Mouse (Mus musculus) limb, embryonic 11.5 days (tissue): ENCODE measurements around the gene Mrpl50. TPM values are rescaled to one million over a fixed set of nuclear protein-coding genes. Genes with fewer than 3 reads are reported as not detected.
"Not testable (repeated sequence)": the region's sequence is repeated elsewhere in the genome, so short reads cannot be mapped to it uniquely, and the experiment has no call there.

ENCODE experiments used
- ATAC-seq: fragments of 200-750 bp; cut with Nextera tagmentation; 2 replicates; pipeline ENCODE4 v1.8.0; 2017; ENCODE audit warnings: low read depth; ENCODE audit not compliant: insufficient number of reproducible peaks, low FRiP score, low TSS enrichment
- DNase-seq: peaks from one replicate; pipeline ENCODE4 v3.0.0-alpha.2; 2015; ENCODE audit warnings: low spot score
- H3K27ac ChIP-seq: fragments of 300-500 bp; sonication (generic); replicated peaks from 2 replicates; pipeline ENCODE4 v1.5.1; 2014; ENCODE audit warnings: low read depth, mild to moderate bottlenecking, low read length
- H3K27me3 ChIP-seq: fragments of 300-500 bp; sonication (generic); 2 replicates; pipeline ENCODE4 v1.6.1; 2014; ENCODE audit warnings: mild to moderate bottlenecking, low read length, mixed read lengths; ENCODE audit not compliant: control insufficient read depth, insufficient read depth
- H3K36me3 ChIP-seq: fragments of 300-500 bp; sonication (generic); 2 replicates; pipeline ENCODE4 v1.6.1; 2014; ENCODE audit warnings: mild to moderate bottlenecking, low read length, moderate library complexity, mixed read lengths; ENCODE audit not compliant: control insufficient read depth, insufficient read depth
- H3K4me1 ChIP-seq: fragments of 300-500 bp; sonication (generic); 2 replicates; pipeline ENCODE4 v1.6.1; 2014; ENCODE audit warnings: low read length, mixed read lengths; ENCODE audit not compliant: control insufficient read depth, insufficient read depth
- H3K4me2 ChIP-seq: fragments of 300-500 bp; sonication (generic); 2 replicates; pipeline ENCODE4 v1.6.1; 2014; ENCODE audit warnings: low read depth, mild to moderate bottlenecking, moderate library complexity; ENCODE audit not compliant: severe bottlenecking
- H3K4me3 ChIP-seq: fragments of 300-500 bp; sonication (generic); 2 replicates; pipeline ENCODE4 v1.5.1; 2014; ENCODE audit warnings: low read depth, low read length
- H3K9ac ChIP-seq: fragments of 300-500 bp; sonication (generic); 2 replicates; pipeline ENCODE4 v1.6.1; 2014; ENCODE audit warnings: mild to moderate bottlenecking, low read length
- H3K9me3 ChIP-seq: fragments of 300-500 bp; sonication (generic); 2 replicates; pipeline ENCODE4 v1.6.1; 2016; ENCODE audit warnings: low read length; ENCODE audit not compliant: control insufficient read depth
- WGBS: fragments of 180-500 bp; shearing (Covaris S2); extraction: QIAGEN DNeasy Blood & Tissue Kit; methylation state at CpG from one replicate; pipeline ENCODE4 v1.1.7; 2014; 5-methylcytosine and 5-hydroxymethylcytosine counted together
- polyA plus RNA-seq: library from polyadenylated mRNA; unstranded; fragments of >200 nt; fragmentation: Nextera tagmentation; extraction: Ambion mirVana; gene quantifications from 2 replicates; pipeline ENCODE4 v1.2.1, GENCODE M21; 2014

Mrpl50 gene
- polyA plus RNA-seq, 1 experiment from 2014 or later = 99.4 TPM

DNA sequence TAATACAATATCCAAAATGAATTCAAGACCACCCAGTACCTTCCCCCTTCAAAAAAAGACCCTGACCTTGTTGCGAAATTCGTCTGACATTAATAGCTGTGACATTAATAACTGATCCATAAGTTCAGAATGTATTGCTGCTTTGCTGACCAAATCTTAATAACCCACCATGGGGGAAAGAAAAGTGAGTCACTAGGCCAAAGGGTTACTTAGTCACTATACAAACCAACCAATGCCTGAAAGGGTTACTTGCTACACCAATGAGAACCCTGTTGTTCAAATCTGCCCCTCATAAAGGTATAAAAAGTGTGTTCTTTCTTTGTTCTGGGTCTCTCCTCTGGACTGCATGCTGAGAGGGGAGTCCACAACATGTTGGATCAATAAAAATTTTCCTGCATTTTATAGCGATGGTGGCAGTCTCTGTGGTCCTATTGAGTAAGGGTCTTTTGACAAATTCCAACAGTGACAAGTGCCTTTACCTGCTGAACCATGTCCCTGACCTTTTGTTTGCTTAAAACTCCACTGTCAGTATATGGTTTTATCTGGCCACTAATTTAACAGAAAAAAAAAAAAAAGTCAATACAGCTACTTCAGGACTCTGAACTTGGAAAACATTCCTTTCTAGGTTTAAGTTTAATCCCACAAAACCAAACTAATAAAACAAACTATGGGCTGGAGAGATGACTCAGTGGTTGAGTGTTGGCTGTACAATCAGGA lies 34.8 kb downstream of the Mrpl50 start:
- WGBS = 70% methylated on average over 3 of the region's 3 CpGs
- not testable (repeated sequence) for H3K4me2 ChIP-seq, DNase-seq, H3K27ac ChIP-seq, H3K4me3 ChIP-seq, H3K9ac ChIP-seq, H3K27me3 ChIP-seq, H3K4me1 ChIP-seq, ATAC-seq, H3K36me3 ChIP-seq, H3K9me3 ChIP-seq

DNA sequence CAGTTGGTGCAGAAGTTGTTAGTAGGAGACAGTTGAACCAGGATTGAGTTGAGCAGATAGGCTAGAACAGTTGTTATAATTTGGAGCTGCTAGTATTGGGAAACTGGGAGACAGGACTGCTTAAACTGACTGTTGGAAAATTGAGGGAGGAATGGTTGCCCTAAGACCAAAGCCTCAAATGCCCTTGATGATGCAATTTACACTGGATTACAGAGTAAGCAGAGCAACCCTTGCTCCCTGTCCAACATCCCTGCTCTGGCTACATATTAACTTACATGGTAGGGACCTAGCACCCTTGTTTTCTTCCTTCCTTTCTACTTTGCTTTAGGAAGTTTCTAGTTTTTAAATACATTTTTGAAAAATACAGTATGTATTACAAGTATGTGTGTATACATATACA lies 35.5 kb downstream of the Mrpl50 start:
- Histone ChIP-seq H3K4me1 (no peaks in the 10 kb centered on the region), H3K27me3 (no peaks in the 10 kb centered on the region), H3K4me3 (no peak overlapping the region), H3K4me2 (no peak overlapping the region), H3K36me3 (no peaks in the 10 kb centered on the region), H3K9me3 (no peaks in the 10 kb centered on the region), H3K9ac (no peak overlapping the region), H3K27ac (no peak overlapping the region)
- ATAC-seq (no peak), DNase-seq (no peak)

DNA sequence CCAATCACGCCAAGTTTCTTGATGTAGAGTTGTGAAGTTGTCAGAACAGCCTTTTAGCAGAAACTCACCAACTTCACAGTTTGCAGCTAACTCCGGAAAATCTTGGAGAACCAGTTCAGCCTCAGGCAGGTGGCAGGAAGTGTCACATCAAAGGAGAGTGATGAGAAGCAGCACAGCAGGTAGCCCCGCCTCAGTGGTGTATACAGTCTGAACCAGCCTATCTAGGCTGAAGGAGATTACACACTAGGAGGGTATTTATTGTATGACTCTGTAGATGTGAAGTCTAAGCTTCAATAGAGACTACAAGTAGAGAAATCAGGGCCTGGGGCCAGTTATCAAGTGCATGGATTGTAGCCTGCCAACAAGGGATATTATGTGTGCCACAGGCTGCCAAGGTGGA lies 40.0 kb downstream of the Mrpl50 start:
- Histone ChIP-seq H3K27ac (no peak overlapping the region), H3K4me2 (peak overlapping the region; percentile 20; the same call in 1 of the 2 replicates), H3K4me1 (no peaks in the 10 kb centered on the region), H3K9me3 (no peaks in the 10 kb centered on the region), H3K27me3 (no peaks in the 10 kb centered on the region), H3K36me3 (no peaks in the 10 kb centered on the region), H3K9ac (no peak overlapping the region), H3K4me3 (no peak overlapping the region)
- 30% methylated on average over 3 of the region's 3 CpGs for WGBS
- ATAC-seq (no peak), DNase-seq (peak; percentile 26)

DNA sequence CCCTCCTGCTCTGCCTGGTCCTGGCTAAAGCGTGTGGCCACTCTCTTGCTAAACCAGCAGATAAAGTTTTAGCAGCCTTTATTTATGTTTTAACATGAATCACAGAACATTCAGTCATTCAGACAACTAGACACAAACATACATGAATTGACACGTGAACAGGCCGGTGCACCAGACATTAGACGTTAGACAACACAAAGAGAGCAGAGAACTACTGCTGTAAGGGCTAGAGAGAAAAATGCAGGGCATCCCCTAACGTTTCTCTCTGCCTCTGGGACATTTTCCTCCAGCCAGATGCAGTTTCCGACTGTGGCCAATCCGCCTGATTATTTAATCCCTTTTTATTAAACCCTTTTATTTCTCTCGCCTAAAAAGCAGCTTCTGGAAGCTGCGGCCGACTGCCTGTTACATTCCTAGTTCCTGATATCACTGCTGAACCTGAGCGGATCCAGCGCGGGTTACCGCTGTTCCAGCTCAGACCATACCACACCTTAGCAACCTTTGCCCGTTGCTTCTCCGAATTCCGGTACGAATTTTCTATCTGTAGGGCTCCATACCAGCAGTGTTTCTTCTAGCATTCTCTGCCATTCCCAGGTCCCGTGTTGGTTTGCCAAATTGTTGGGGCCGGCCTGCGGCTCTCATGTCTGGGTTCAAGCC lies 40.7 kb downstream of the Mrpl50 start:
- ATAC-seq = no peak
- peak overlapping the region; percentile 20; the same call in 1 of the 2 replicates for H3K4me2 ChIP-seq
- H3K4me3 ChIP-seq = no peak overlapping the region
- H3K27me3 ChIP-seq = no peaks in the 10 kb centered on the region
- peak; percentile 31 for DNase-seq
- no peaks in the 10 kb centered on the region for H3K9me3 ChIP-seq
- H3K4me1 ChIP-seq = no peaks in the 10 kb centered on the region
- no peak overlapping the region for H3K27ac ChIP-seq
- 15% methylated on average over 21 of the region's 21 CpGs for WGBS
- no peak overlapping the region for H3K9ac ChIP-seq
- no peaks in the 10 kb centered on the region for H3K36me3 ChIP-seq

DNA sequence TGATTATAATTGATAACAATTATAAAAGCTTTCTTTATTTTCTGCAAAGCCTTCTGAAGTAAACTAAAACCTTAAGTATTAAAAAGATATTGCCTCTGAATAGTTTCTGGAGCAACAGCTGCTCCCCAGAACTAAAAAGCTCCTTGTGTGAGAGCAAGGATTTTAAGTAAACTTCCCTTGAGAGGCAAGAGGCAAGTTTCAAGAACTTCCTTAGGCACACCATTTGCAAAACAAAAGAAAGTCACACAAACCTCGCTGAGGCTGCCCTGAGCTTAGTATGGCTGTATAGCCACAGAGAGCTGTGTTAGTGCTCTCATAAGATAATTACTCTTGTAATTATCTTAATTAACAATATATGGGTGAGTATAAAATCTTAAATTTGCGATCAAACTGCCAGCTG lies 41.9 kb downstream of the Mrpl50 start:
- not testable (repeated sequence) for H3K36me3 ChIP-seq, H3K9me3 ChIP-seq, ATAC-seq, H3K4me1 ChIP-seq, H3K4me3 ChIP-seq, H3K9ac ChIP-seq, H3K27ac ChIP-seq, H3K27me3 ChIP-seq, H3K4me2 ChIP-seq, DNase-seq
- WGBS = 21% methylated on average over 2 of the region's 2 CpGs

DNA sequence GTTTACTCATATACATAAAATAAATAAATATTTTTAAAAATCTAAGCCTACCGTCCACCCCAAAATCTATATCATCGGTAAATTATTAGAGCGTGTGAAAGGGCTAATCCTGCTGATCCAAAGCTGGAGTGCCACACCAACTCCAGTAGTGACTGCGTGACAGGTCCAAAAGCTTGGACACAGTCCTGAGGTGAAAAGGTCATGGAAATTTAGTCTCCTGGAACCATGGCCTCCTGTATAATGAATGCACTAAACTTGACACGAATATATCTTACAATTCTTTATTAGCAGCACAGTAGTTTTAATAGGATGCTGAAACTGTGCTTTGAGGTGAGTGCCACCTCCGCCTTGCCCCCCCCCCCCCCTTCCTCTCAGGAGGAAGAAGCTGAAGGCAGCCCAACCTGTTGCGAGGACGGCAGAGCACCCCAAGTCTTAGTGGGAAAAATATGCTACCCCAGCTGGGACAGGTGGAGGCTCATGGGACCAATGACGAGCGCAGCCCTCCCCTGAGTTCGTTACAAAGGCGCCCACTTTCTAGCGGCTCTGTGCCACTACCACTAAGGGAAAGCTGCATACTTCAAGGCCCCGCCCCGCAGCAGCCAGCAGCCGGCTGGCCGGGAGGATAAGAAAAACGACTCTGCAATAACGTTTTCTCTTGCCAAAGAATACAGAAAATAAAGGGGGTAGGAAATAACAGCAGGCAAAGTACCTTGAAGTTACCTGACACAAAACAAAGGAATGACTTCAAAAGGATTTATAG lies 42.6 kb downstream of the Mrpl50 start:
- 22% methylated on average over 19 of the region's 19 CpGs for WGBS

DNA sequence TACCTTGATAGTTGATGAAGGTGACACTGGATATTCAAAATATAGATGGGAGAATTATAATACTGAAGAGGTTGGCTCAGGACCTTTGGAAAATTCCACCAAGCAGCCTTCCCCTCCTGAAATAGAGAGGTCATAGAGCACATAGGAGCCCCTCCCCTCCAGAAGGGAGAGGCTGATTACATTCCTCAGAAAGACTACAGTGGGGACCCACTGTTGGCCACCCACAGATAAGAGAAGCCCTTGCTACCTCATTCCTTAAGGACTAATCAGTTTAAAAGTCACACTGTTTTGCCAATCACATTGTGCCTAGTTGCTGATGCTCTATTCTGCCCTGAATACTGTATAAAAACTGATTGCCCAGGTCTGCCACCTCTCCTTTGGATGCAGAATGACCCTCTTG lies 46.3 kb downstream of the Mrpl50 start:
- Histone ChIP-seq H3K36me3 (no peaks in the 10 kb centered on the region), H3K27ac (no peak overlapping the region), H3K4me1 (no peaks in the 10 kb centered on the region), H3K9me3 (no peaks in the 10 kb centered on the region), H3K4me2 (no peak overlapping the region), H3K27me3 (no peaks in the 10 kb centered on the region), H3K4me3 (no peak overlapping the region), H3K9ac (no peak overlapping the region)
- DNase-seq (no peak), ATAC-seq (no peak)

More for the DNA sequence above, 42.6 kb downstream of the Mrpl50 start:
- Histone ChIP-seq H3K36me3 (no peaks in the 10 kb centered on the region), H3K27me3 (no peaks in the 10 kb centered on the region), H3K27ac (no peak overlapping the region), H3K9me3 (no peaks in the 10 kb centered on the region), H3K4me3 (peak overlapping the region; percentile 15; the same call in 1 of the 2 replicates), H3K4me1 (no peaks in the 10 kb centered on the region), H3K4me2 (peak overlapping the region; percentile 43), H3K9ac (no peak overlapping the region)
- ATAC-seq (peak; percentile 80), DNase-seq (peak; percentile 52)

DNA sequence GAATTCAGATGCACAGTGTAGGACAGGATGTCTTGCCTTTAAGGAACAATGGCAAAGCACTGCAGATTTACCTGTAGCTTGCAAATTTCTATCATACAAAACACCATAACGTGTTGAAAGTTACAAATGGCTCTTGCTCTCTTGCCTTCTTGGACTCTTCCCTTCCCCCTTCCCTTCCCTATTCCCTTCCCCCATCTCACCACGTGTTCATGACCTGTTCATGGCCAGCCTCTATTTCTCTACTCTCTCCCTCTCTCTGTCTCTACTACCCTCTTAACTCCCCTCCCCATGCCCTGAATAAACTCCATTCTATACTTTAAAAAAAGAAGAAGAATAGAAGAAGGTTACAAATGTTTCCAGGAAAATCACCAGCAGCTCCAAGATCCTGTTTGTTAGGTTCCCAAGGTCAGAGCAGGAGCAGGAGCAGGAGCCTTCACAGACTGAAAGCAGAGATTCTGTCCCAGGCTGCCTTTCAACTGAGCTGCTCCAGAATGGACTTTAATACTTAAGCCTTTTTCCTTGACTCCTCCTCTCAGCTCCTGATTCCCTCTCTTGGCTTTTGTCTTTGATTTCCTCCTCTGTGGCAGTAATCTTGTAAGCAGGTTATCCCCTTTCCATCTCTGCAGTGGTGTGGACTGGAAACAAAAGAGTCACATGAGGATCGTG lies 47.3 kb downstream of the Mrpl50 start, which contains the start of gene Acnat1:
Gene Acnat1 (minus strand): TSS at position 478 of the 666 bp plus-strand sequence.
- Histone ChIP-seq H3K27ac (no peak within 1 kb of the TSS), H3K4me1 (no peaks in the 10 kb centered on the region), H3K9ac (no peak within 1 kb of the TSS), H3K9me3 (no peaks in the 10 kb centered on the region), H3K4me2 (no peak within 1 kb of the TSS), H3K36me3 (no peaks in the 10 kb centered on the region), H3K4me3 (no peak within 1 kb of the TSS), H3K27me3 (no peaks in the 10 kb centered on the region)
- WGBS = 69% methylated on average over 3 of the region's 3 CpGs
- no peak for DNase-seq
- no peak for ATAC-seq
